Comparison of ENCODE assay signal across 8 mouse cellular contexts in genomic region chr7:131370648-131371469, GRCm38 (mm10). TPM values are rescaled to one million over a fixed set of nuclear protein-coding genes. Genes with fewer than 3 reads are reported as not detected.
DNase-seq lines count a peak whose midpoint lies in the region; ATAC-seq and TF ChIP-seq lines count a peak whose summit lies in the region.

Gene Pstk, plus strand, starts transcription at chr7:131371141.

- peaks cover 15% of the 10 kb centered on the region for H3K36me3 ChIP-seq in megakaryocyte, embryonic 14.5 days (replicated peaks; ENCODE audit: low read length)

- no peaks in the 10 kb centered on the region for H3K9me3 ChIP-seq in megakaryocyte, embryonic 14.5 days

- peak; percentile 92 for TF ChIP-seq POLR2A in cortical plate, adult 2 months (IDR thresholded peaks at IDR 0.05; ENCODE audit: extremely low read depth, insufficient read depth, low read length)

- no peaks in the 10 kb centered on the region; the same call in 1 of the 2 replicates for H3K4me1 ChIP-seq in cortical plate, adult 2 months (ENCODE audit: control insufficient read depth, insufficient read depth, low read length)
- H3K4me1 ChIP-seq in megakaryocyte, embryonic 14.5 days: peaks cover 30% of the 10 kb centered on the region

- H3K27me3 ChIP-seq in megakaryocyte, embryonic 14.5 days (replicated peaks): peaks cover 2% of the 10 kb centered on the region

- peak; percentile 83 to 88 for DNase-seq in gastrocnemius, adult 8-10 months (ENCODE audit: low spot score in 2 of 2)
- peak; percentile 78 for DNase-seq in hindlimb bud, embryonic 11.5 days (ENCODE audit: extremely low spot score, low read depth, low spot score)
- DNase-seq in left cerebral cortex, adult 8-10 months (ENCODE audit: low spot score in 2 of 2): peak; percentile 80 to 83
- DNase-seq in right cerebral cortex, postnatal 10 days (ENCODE audit: low spot score in 2 of 2): peak; percentile 91 to 92
- peak; percentile 87 for DNase-seq in urinary bladder, postnatal 25 days (ENCODE audit: low spot score)

- peak; percentile 86 for ATAC-seq in activated CD4-positive, CD25-positive, alpha-beta regulatory T cell, adult 4 months

- H3K4me3 ChIP-seq in cortical plate, adult 2 months (ENCODE audit: insufficient read depth, low read length): peak within 1 kb of the TSS; percentile 84
- peak within 1 kb of the TSS; percentile 94 for H3K4me3 ChIP-seq in megakaryocyte, embryonic 14.5 days (replicated peaks)

- TF ChIP-seq CTCF in cortical plate, adult 2 months (IDR thresholded peaks at IDR 0.05; ENCODE audit: extremely low read depth, insufficient read depth, low read length): peak; percentile 83

- H3K27ac ChIP-seq in cortical plate, adult 2 months (ENCODE audit: insufficient read depth, low read length): peak within 1 kb of the TSS; percentile 94

RNA-seq across cellular contexts. Expression of gene Pstk, which starts in this region (rescaled TPM):
- 10 to 100 TPM; 33.6 to 39.6 TPM for polyA plus RNA-seq in activated CD4-positive, CD25-positive, alpha-beta regulatory T cell, adult 4 months (2017; shearing (Covaris generic))
- polyA plus RNA-seq in cortical plate, adult 2 months (2012; rRNA removed): 59.5 and 64.4 TPM in 2 replicates
- total RNA-seq in gastrocnemius, adult 8-10 months (2022): 10 to 100 TPM; 28.2 to 45.0 (median 39.4) TPM
- 10 to 100 TPM; 45.8 to 55.0 (median 50.0) TPM for total RNA-seq in left cerebral cortex, adult 8-10 months (2022)
- 30.3 and 33.6 TPM in 2 replicates for polyA plus RNA-seq in megakaryocyte, embryonic 14.5 days (2012; ENCODE audit: insufficient read depth, low replicate concordance)

Comparison
In these comparisons a context has a peak if more than half of its experiments do, and no peak if none do; other contexts are left out.
1. Peak in every context shown above with its lines: DNase-seq, ATAC-seq, H3K4me3 ChIP-seq and H3K27ac ChIP-seq.